Comparison of ENCODE assay signal across 8 mouse cellular contexts in the genomic region with DNA sequence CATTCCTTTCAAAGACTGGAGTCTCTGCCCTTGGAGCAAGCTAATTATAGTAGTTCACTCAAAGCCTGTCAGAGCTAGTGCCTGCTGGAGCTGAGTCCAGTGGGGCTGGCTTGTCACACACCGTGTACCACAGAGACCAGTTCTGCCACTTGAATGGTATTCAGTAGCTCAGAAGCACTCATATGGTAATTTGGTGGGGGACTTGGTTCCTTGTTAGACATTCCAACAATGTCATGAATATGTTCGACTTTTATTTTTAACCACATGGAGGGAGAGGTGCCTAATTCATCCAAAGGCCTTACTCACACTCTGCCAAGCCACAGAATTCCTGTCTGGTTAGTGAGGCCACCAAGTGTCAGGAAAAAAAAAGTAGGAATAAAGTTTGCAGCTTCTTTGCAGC. TPM values are rescaled to one million over a fixed set of nuclear protein-coding genes. Genes with fewer than 3 reads are reported as not detected.
DNase-seq lines count a peak whose midpoint lies in the region; ATAC-seq and TF ChIP-seq lines count a peak whose summit lies in the region.

No protein-coding gene starts in this region.

- H3K4me1 ChIP-seq in forebrain, embryonic 15.5 days: 0 out of 2 replicates have a peak, but pooled peaks cover 8% of the 10 kb centered on the region
- H3K4me1 ChIP-seq in hindbrain, embryonic 15.5 days (replicated peaks): no peaks in the 10 kb centered on the region
- H3K4me1 ChIP-seq in midbrain, embryonic 13.5 days (replicated peaks): peaks cover 11% of the 10 kb centered on the region

- 0 out of 2 replicates have a peak overlapping the region, but pooled peaks have one; percentile 14 for H3K27ac ChIP-seq in layer of hippocampus, adult 2 months
- H3K27ac ChIP-seq in forebrain, embryonic 15.5 days (replicated peaks): peak overlapping the region; percentile 64
- H3K27ac ChIP-seq in hindbrain, embryonic 15.5 days (replicated peaks): no peak overlapping the region
- no peak overlapping the region for H3K27ac ChIP-seq in midbrain, embryonic 13.5 days
- no peak overlapping the region for H3K27ac ChIP-seq in left cerebral cortex, adult 2 months

- no peak for TF ChIP-seq CTCF in layer of hippocampus, adult 2 months (conservative IDR thresholded peaks at IDR 0.05)
- TF ChIP-seq CTCF in left cerebral cortex, adult 2 months (IDR thresholded peaks at IDR 0.05): no peak

- 7% methylated on average over 2 of the region's 2 CpGs for WGBS in forebrain, embryonic 15.5 days
- 13% methylated on average over 2 of the region's 2 CpGs for WGBS in hindbrain, embryonic 15.5 days
- WGBS in midbrain, embryonic 13.5 days: 17% methylated on average over 2 of the region's 2 CpGs

- peak; percentile 94 for ATAC-seq in forebrain, embryonic 15.5 days (replicated peaks)
- ATAC-seq in hindbrain, embryonic 15.5 days (ENCODE audit: low FRiP score, low read depth): peak; percentile 82
- ATAC-seq in midbrain, embryonic 13.5 days: peak; percentile 80

- intact Hi-C loops in left cerebral cortex, adult 2 months (cut with DNase I): no loop called here
- intact Hi-C loops in left cerebral cortex, postnatal 4 days (cut with DNase I): no loop called here

- H3K27me3 ChIP-seq in forebrain, embryonic 15.5 days: no peaks in the 10 kb centered on the region
- no peaks in the 10 kb centered on the region for H3K27me3 ChIP-seq in hindbrain, embryonic 15.5 days
- H3K27me3 ChIP-seq in midbrain, embryonic 13.5 days: peaks cover 19% of the 10 kb centered on the region

- H3K9me3 ChIP-seq in forebrain, embryonic 15.5 days: no peaks in the 10 kb centered on the region
- H3K9me3 ChIP-seq in hindbrain, embryonic 15.5 days: no peaks in the 10 kb centered on the region
- no peaks in the 10 kb centered on the region for H3K9me3 ChIP-seq in midbrain, embryonic 13.5 days

- no peak overlapping the region for H3K9ac ChIP-seq in forebrain, embryonic 15.5 days (replicated peaks)
- H3K9ac ChIP-seq in hindbrain, embryonic 15.5 days: no peak overlapping the region
- no peak overlapping the region for H3K9ac ChIP-seq in midbrain, embryonic 13.5 days (replicated peaks)

- no peaks in the 10 kb centered on the region for H3K36me3 ChIP-seq in forebrain, embryonic 15.5 days
- H3K36me3 ChIP-seq in hindbrain, embryonic 15.5 days: no peaks in the 10 kb centered on the region
- H3K36me3 ChIP-seq in midbrain, embryonic 13.5 days: no peaks in the 10 kb centered on the region

- no peak for DNase-seq in layer of hippocampus, adult 2 months (ENCODE audit: low spot score in 2 of 2)
- DNase-seq in layer of hippocampus, adult 11-12 months (ENCODE audit: low spot score): no peak
- no peak for DNase-seq in left cerebral cortex, adult 2 months (ENCODE audit: extremely low spot score in 1 of 2, low spot score in 2 of 2)
- DNase-seq in left cerebral cortex, postnatal 4 days: no peak
- no peak for DNase-seq in adrenal gland, adult 18-20 months (ENCODE audit: low spot score in 2 of 2)

- no peak overlapping the region for H3K4me3 ChIP-seq in layer of hippocampus, adult 2 months
- H3K4me3 ChIP-seq in forebrain, embryonic 15.5 days: no peak overlapping the region
- no peak overlapping the region for H3K4me3 ChIP-seq in hindbrain, embryonic 15.5 days
- no peak overlapping the region for H3K4me3 ChIP-seq in midbrain, embryonic 13.5 days (replicated peaks)
- no peak overlapping the region for H3K4me3 ChIP-seq in left cerebral cortex, adult 2 months

- no peak overlapping the region for H3K4me2 ChIP-seq in forebrain, embryonic 15.5 days (replicated peaks)
- H3K4me2 ChIP-seq in hindbrain, embryonic 15.5 days: no peak overlapping the region
- H3K4me2 ChIP-seq in midbrain, embryonic 13.5 days (replicated peaks): no peak overlapping the region

RNA-seq across cellular contexts. Expression of a gene that starts 15.8 kb away (rescaled TPM):
- not detected for total RNA-seq in layer of hippocampus, adult 2 months (2021)
- 0.09 and 0.10 TPM in 2 replicates for polyA plus RNA-seq in forebrain, embryonic 15.5 days (2015; fragmentation: Nextera tagmentation; extraction: Ambion mirVana)
- 0.05 and 0.06 TPM in 2 replicates for polyA plus RNA-seq in hindbrain, embryonic 15.5 days (2015; fragmentation: Nextera tagmentation; extraction: Ambion mirVana)
- not detected in 2 replicates for polyA plus RNA-seq in midbrain, embryonic 13.5 days (2015; fragmentation: Nextera tagmentation; extraction: Ambion mirVana)
- total RNA-seq in left cerebral cortex, adult 2 months (2021): not detected
- total RNA-seq in left cerebral cortex, postnatal 4 days (2021): under 1 TPM in 1 of 2 experiments, not detected in 1; 0.58 TPM
- total RNA-seq in adrenal gland, adult 18-20 months (2021): 1 to 10 TPM in 1 of 2 experiments, under 1 TPM in 1; 0.42 to 3.7 TPM

RNA-seq across cellular contexts. Expression of a gene that starts 19.0 kb away (rescaled TPM):
- total RNA-seq in layer of hippocampus, adult 2 months (2021): 100 to 1,000 TPM; 255 to 257 TPM
- polyA plus RNA-seq in forebrain, embryonic 15.5 days (2015; fragmentation: Nextera tagmentation; extraction: Ambion mirVana): 137 and 162 TPM in 2 replicates
- polyA plus RNA-seq in hindbrain, embryonic 15.5 days (2015; fragmentation: Nextera tagmentation; extraction: Ambion mirVana): 75.3 and 79.0 TPM in 2 replicates
- 90.3 and 112 TPM in 2 replicates for polyA plus RNA-seq in midbrain, embryonic 13.5 days (2015; fragmentation: Nextera tagmentation; extraction: Ambion mirVana)
- 100 to 1,000 TPM; 257 to 260 TPM for total RNA-seq in left cerebral cortex, adult 2 months (2021)
- 100 to 1,000 TPM; 157 to 165 TPM for total RNA-seq in left cerebral cortex, postnatal 4 days (2021)
- total RNA-seq in adrenal gland, adult 18-20 months (2021): 10 to 100 TPM; 20.8 to 27.8 TPM

RNA-seq across cellular contexts. Expression of a gene that starts 22.7 kb away (rescaled TPM):
- total RNA-seq in layer of hippocampus, adult 2 months (2021): under 1 TPM; 0.37 to 0.51 TPM
- polyA plus RNA-seq in forebrain, embryonic 15.5 days (2015; fragmentation: Nextera tagmentation; extraction: Ambion mirVana): 6.2 and 6.4 TPM in 2 replicates
- polyA plus RNA-seq in hindbrain, embryonic 15.5 days (2015; fragmentation: Nextera tagmentation; extraction: Ambion mirVana): 1.4 and 2.2 TPM in 2 replicates
- 1.3 and 1.8 TPM in 2 replicates for polyA plus RNA-seq in midbrain, embryonic 13.5 days (2015; fragmentation: Nextera tagmentation; extraction: Ambion mirVana)
- total RNA-seq in left cerebral cortex, adult 2 months (2021): under 1 TPM in 1 of 2 experiments, not detected in 1; 0.48 TPM
- total RNA-seq in left cerebral cortex, postnatal 4 days (2021): under 1 TPM; 0.62 to 0.82 TPM
- 1 to 10 TPM in 1 of 2 experiments, under 1 TPM in 1; 0.66 to 1.9 TPM for total RNA-seq in adrenal gland, adult 18-20 months (2021)

RNA-seq across cellular contexts. Expression of a gene that starts 35.8 kb away (rescaled TPM):
- total RNA-seq in layer of hippocampus, adult 2 months (2021): 100 to 1,000 TPM; 421 to 428 TPM
- 462 and 488 TPM in 2 replicates for polyA plus RNA-seq in forebrain, embryonic 15.5 days (2015; fragmentation: Nextera tagmentation; extraction: Ambion mirVana)
- polyA plus RNA-seq in hindbrain, embryonic 15.5 days (2015; fragmentation: Nextera tagmentation; extraction: Ambion mirVana): 454 and 489 TPM in 2 replicates
- polyA plus RNA-seq in midbrain, embryonic 13.5 days (2015; fragmentation: Nextera tagmentation; extraction: Ambion mirVana): 398 and 406 TPM in 2 replicates
- total RNA-seq in left cerebral cortex, adult 2 months (2021): 100 to 1,000 TPM; 387 to 422 TPM
- 100 to 1,000 TPM; 314 to 321 TPM for total RNA-seq in left cerebral cortex, postnatal 4 days (2021)
- total RNA-seq in adrenal gland, adult 18-20 months (2021): 10 to 100 TPM; 55.2 to 72.6 TPM

RNA-seq across cellular contexts. Expression of a gene that starts 55.5 kb away (rescaled TPM):
- total RNA-seq in layer of hippocampus, adult 2 months (2021): 100 to 1,000 TPM; 585 to 600 TPM
- 32.2 and 33.1 TPM in 2 replicates for polyA plus RNA-seq in forebrain, embryonic 15.5 days (2015; fragmentation: Nextera tagmentation; extraction: Ambion mirVana)
- polyA plus RNA-seq in hindbrain, embryonic 15.5 days (2015; fragmentation: Nextera tagmentation; extraction: Ambion mirVana): 74.3 and 75.8 TPM in 2 replicates
- polyA plus RNA-seq in midbrain, embryonic 13.5 days (2015; fragmentation: Nextera tagmentation; extraction: Ambion mirVana): 25.3 and 25.8 TPM in 2 replicates
- total RNA-seq in left cerebral cortex, adult 2 months (2021): 100 to 1,000 TPM; 628 to 676 TPM
- 100 to 1,000 TPM; 211 to 226 TPM for total RNA-seq in left cerebral cortex, postnatal 4 days (2021)
- total RNA-seq in adrenal gland, adult 18-20 months (2021): 100 to 1,000 TPM; 128 to 221 TPM

Comparison
In these comparisons a context has a peak if more than half of its experiments do, and no peak if none do; other contexts are left out.
1. H3K27ac ChIP-seq: peak in layer of hippocampus, adult 2 months (single experiment) and forebrain, embryonic 15.5 days (single experiment); none in hindbrain, embryonic 15.5 days (single experiment), midbrain, embryonic 13.5 days (single experiment) and left cerebral cortex, adult 2 months (single experiment).
2. RNA of a gene that starts 19.0 kb away (total RNA-seq): 257 to 260 TPM in left cerebral cortex, adult 2 months, 255 to 257 TPM in layer of hippocampus, adult 2 months and 157 to 165 TPM in left cerebral cortex, postnatal 4 days; 20.8 to 27.8 TPM in adrenal gland, adult 18-20 months; every median in the first group is over 4 times any median in the second.
3. Peak in every context shown above with its lines, with median percentiles within 50 percentile points of each other: ATAC-seq.